Mouse (Mus musculus) megakaryocyte, embryonic 14.5 days (primary cell): ENCODE measurements around the gene Mybpc3. TPM values are rescaled to one million over a fixed set of nuclear protein-coding genes. Genes with fewer than 3 reads are reported as not detected.

ENCODE experiments used
- H3K27me3 ChIP-seq: replicated peaks from 2 replicates; pipeline ENCODE3; 2012; ENCODE audit warnings: inconsistent platforms
- H3K36me3 ChIP-seq: replicated peaks from 2 replicates; pipeline ENCODE3; 2012; ENCODE audit warnings: low read length, inconsistent platforms, mixed read lengths
- H3K4me1 ChIP-seq: 2 replicates; pipeline ENCODE4 v1.6.1; 2012; ENCODE audit warnings: inconsistent platforms
- H3K4me3 ChIP-seq: replicated peaks from 2 replicates; pipeline ENCODE3; 2012; ENCODE audit warnings: moderate library complexity, mild to moderate bottlenecking, inconsistent platforms
- H3K9me3 ChIP-seq: 2 replicates; pipeline ENCODE4 v1.6.1; 2012; ENCODE audit warnings: inconsistent platforms
- FLI1 ChIP-seq: IDR thresholded peaks from 2 replicates; pipeline ENCODE4 v1.6.1; 2012; ENCODE audit warnings: low read length, inconsistent platforms, mixed read lengths
- GATA1 ChIP-seq: IDR thresholded peaks from 3 replicates; pipeline ENCODE4 v1.6.1; 2012; ENCODE audit warnings: mixed read lengths, low read length, inconsistent platforms, borderline replicate concordance
- polyA plus RNA-seq: library from polyadenylated mRNA; stranded (reverse); fragments of >175 nt; gene quantifications from 2 replicates; pipeline ENCODE4 v1.2.3, GENCODE M21; 2012; ENCODE audit warnings: low replicate concordance; ENCODE audit not compliant: insufficient read depth

Mybpc3 gene
- polyA plus RNA-seq, 1 experiment = 0.20 TPM

DNA sequence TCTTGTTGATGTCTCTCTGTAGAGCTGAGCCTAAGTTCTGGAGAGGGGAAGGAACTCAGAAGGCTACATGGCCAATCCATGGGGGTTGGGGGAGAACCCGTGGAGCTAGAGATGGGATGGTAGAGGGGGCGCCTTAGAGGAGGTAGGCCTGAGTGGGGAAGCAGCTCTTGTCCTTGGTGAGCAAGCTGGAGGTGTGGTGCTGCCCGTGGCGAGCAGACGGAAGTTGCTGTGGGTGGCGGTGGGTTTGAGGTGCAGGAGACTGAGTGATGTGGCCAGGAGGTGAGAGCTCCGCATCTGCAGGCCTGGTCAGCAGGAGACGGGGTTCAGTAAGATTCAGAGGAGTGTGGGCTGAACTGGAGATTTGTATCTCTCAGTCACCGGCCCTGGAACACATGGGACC, 30.5 kb upstream of the Mybpc3 start:
- H3K27me3 ChIP-seq = no peaks in the 10 kb centered on the region
- H3K9me3 ChIP-seq = no peaks in the 10 kb centered on the region
- peak overlapping the region; percentile 65 for H3K4me3 ChIP-seq
- TF ChIP-seq FLI1 (no peak), GATA1 (no peak)
- peaks cover 97% of the 10 kb centered on the region for H3K4me1 ChIP-seq
- peaks cover 6% of the 10 kb centered on the region for H3K36me3 ChIP-seq

GRCm38 (mm10) chr2:91088987-91089386, 29.0 kb upstream of the Mybpc3 start:
- H3K4me3 ChIP-seq = peak overlapping the region; percentile 47

GRCm38 (mm10) chr2:91090208-91090607, 27.7 kb upstream of the Mybpc3 start:
- peaks cover 95% of the 10 kb centered on the region for H3K4me1 ChIP-seq
- no peaks in the 10 kb centered on the region for H3K27me3 ChIP-seq
- H3K4me3 ChIP-seq = no peak overlapping the region
- peaks cover 9% of the 10 kb centered on the region for H3K36me3 ChIP-seq
- TF ChIP-seq FLI1 (no peak), GATA1 (no peak)
- H3K9me3 ChIP-seq = no peaks in the 10 kb centered on the region

More at GRCm38 (mm10) chr2:91088987-91089386, 29.0 kb upstream of the Mybpc3 start:
- Histone ChIP-seq H3K4me1 (peaks cover 95% of the 10 kb centered on the region), H3K9me3 (no peaks in the 10 kb centered on the region), H3K36me3 (peaks cover 8% of the 10 kb centered on the region), H3K27me3 (no peaks in the 10 kb centered on the region)
- TF ChIP-seq FLI1 (no peak), GATA1 (no peak)

DNA sequence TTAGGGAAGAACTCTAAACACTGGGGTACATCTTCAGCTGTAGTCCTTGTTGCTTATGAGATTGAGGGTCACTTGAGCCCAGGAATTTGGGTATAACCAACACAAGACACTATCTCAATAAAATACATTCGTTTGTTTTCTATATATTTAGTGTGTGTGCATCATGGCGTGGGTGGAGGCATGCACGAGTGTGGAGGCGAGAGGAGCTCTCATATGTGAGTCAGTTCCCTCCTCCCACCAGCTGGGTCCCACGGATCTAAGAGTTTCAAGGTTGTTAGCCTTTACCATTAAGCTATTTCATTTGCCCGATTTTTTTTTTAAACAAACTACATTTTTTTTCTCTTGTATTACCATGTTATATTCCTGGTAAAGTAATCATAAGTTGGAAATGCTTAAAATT, 27.1 kb upstream of the Mybpc3 start:
- H3K36me3 ChIP-seq = peaks cover 9% of the 10 kb centered on the region
- TF ChIP-seq GATA1 (no peak), FLI1 (no peak)
- no peak overlapping the region for H3K4me3 ChIP-seq
- peaks cover 95% of the 10 kb centered on the region for H3K4me1 ChIP-seq
- H3K9me3 ChIP-seq = no peaks in the 10 kb centered on the region
- no peaks in the 10 kb centered on the region for H3K27me3 ChIP-seq

DNA sequence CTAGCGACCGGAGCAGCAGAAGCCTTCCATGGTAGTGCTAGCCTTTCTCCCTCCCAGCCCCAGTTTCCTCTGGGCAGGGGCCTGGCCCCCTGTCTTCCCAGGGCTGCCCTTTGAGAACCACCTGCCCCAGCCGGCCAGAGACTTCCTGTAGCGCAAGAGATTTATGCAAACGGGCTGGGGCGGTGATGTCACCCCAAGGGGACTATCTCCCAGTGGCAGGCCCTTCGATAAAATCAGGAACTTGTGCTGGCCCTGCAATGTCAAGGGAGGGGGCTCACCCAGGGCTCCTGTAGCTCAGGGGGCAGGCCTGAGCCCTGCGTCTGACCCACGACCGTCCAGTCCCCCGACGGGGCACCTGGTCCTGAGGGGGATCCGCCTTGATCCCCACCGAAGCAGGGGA, 21.4 kb upstream of the Mybpc3 start:
- Histone ChIP-seq H3K27me3 (no peaks in the 10 kb centered on the region), H3K36me3 (peaks cover 19% of the 10 kb centered on the region), H3K4me3 (peak overlapping the region; percentile 87), H3K9me3 (no peaks in the 10 kb centered on the region), H3K4me1 (peaks cover 91% of the 10 kb centered on the region)
- TF ChIP-seq FLI1 (no peak), GATA1 (no peak)

- Histone ChIP-seq H3K4me1 (peaks cover 91% of the 10 kb centered on the region), H3K36me3 (peaks cover 24% of the 10 kb centered on the region)
- TF ChIP-seq FLI1 = no peak
- TF ChIP-seq GATA1 = no peak
Observed at GRCm38 (mm10) chr2:91097015-91097414, 20.9 kb upstream of the Mybpc3 start.

DNA sequence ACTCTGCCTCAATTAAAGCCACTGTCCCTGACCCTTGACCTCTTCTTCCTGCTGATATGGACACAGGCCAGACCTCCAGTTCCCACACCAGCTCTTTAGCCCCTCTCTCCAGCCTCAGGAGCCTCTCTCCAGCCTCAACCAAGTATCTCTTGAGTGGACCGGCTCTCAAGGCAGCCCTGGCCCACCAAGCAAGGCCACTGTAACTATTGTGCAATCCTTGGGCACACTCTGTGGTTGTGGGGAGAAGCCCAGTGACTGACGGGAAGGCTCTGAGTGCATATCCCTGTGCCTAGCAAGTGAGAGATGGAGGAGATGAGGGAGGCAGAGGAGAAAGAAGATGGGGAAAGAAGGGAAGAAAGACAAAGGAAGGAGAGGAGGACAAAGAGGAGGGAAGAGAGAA, 19.8 kb upstream of the Mybpc3 start:
- peaks cover 34% of the 10 kb centered on the region for H3K36me3 ChIP-seq
- no peaks in the 10 kb centered on the region for H3K27me3 ChIP-seq
- H3K4me1 ChIP-seq = peaks cover 85% of the 10 kb centered on the region
- TF ChIP-seq FLI1 = no peak
- no peak for TF ChIP-seq GATA1
- peak overlapping the region; percentile 87 for H3K4me3 ChIP-seq
- no peaks in the 10 kb centered on the region for H3K9me3 ChIP-seq

More at GRCm38 (mm10) chr2:91097015-91097414, 20.9 kb upstream of the Mybpc3 start:
- Histone ChIP-seq H3K9me3 (no peaks in the 10 kb centered on the region), H3K27me3 (no peaks in the 10 kb centered on the region), H3K4me3 (peak overlapping the region; percentile 87)

DNA sequence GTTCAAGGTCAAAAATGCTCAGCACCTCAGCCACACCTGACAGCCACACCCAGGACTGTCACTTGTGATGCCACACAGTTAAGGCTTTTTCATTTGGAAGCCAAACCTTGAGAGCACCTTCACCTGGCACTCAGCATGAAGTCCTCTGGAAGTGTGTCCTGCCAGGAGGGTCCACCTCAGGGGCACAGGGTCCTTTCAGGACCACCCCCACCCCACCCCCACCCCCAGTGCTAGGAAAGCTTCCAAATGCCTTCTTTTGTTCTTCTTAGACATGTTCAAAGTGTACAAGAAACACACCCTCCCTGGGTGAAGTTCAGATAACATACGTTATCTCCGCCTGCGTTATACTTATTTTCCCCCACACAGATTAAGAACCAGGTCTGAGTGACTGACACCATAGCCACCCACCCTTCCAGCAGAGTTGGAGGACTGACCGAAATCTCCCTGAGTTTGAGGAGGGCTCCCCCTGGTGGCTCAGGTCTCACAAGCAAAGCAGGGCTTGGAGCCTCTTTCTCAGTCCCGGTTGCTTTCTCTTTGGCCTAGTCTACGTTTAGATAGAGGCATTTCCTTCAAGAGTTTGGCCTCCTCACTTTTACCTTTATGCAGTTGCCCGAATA, 16.7 kb upstream of the Mybpc3 start:
- TF ChIP-seq GATA1 (no peak), FLI1 (no peak)
- Histone ChIP-seq H3K4me3 (peak overlapping the region; percentile 15), H3K27me3 (no peaks in the 10 kb centered on the region), H3K36me3 (peaks cover 49% of the 10 kb centered on the region), H3K9me3 (no peaks in the 10 kb centered on the region), H3K4me1 (peaks cover 71% of the 10 kb centered on the region)

GRCm38 (mm10) chr2:91108156-91108555, 9.8 kb upstream of the Mybpc3 start:
- peaks cover 54% of the 10 kb centered on the region for H3K36me3 ChIP-seq
- H3K4me1 ChIP-seq = peaks cover 67% of the 10 kb centered on the region
- no peak for TF ChIP-seq FLI1
- no peak for TF ChIP-seq GATA1
- no peaks in the 10 kb centered on the region for H3K27me3 ChIP-seq
- H3K9me3 ChIP-seq = no peaks in the 10 kb centered on the region
- H3K4me3 ChIP-seq = no peak overlapping the region

DNA sequence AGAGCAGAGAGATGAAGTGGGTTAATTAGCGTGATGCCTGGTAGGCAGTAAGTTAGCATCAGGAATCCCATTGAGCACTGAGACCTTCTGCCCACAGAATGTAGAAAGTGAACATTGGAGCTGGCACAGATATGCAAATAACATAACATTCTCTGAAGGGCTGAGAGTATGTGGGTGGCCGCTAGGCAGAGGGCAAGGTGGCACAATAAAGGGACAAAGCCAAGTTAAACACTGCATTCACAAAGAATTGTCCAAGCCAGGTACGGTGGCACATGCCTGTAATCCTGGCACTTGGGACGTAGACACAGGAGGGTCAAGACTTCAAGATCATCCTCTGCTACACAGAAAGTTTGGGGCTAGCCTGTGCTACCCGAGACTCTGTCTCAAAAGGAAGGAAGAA, 8.7 kb upstream of the Mybpc3 start:
- H3K36me3 ChIP-seq = peaks cover 58% of the 10 kb centered on the region

More for the DNA sequence above, 8.7 kb upstream of the Mybpc3 start:
- Histone ChIP-seq H3K27me3 (no peaks in the 10 kb centered on the region), H3K4me3 (no peak overlapping the region), H3K4me1 (peaks cover 76% of the 10 kb centered on the region), H3K9me3 (no peaks in the 10 kb centered on the region)
- TF ChIP-seq FLI1 (no peak), GATA1 (no peak)
